Mouse (Mus musculus): ENCODE results near the gene Tmem208.
"Not testable (repeated sequence)": the region's sequence is repeated elsewhere in the genome, so short reads cannot be mapped to it uniquely, and the experiment has no call there.

The Tmem208 gene

GRCm38 (mm10) chr8:105326141-105326672 is at the start of gene Tmem208, which contains the start of gene Lrrc29:
Gene Tmem208, plus strand, starts transcription at chr8:105326354.
Gene Lrrc29, minus strand, starts transcription at chr8:105326278.
- DNase-seq (ENCODE audit: low spot score in 2 of 2), result peak; percentile 94 to 95

GRCm38 (mm10) chr8:105278911-105279334 is 47.2 kb upstream of the Tmem208 start:
- no peak for DNase-seq (ENCODE audit: low spot score in 2 of 2)

GRCm38 (mm10) chr8:105280567-105280966 is 45.6 kb upstream of the Tmem208 start:
- DNase-seq (ENCODE audit: low spot score in 2 of 2), result no peak

- no peak for DNase-seq (ENCODE audit: low spot score in 2 of 2)
Measured at GRCm38 (mm10) chr8:105281821-105282220, 44.3 kb upstream of the Tmem208 start.

GRCm38 (mm10) chr8:105282239-105282638 is 43.9 kb upstream of the Tmem208 start:
- no peak for DNase-seq (ENCODE audit: low spot score in 2 of 2)

- DNase-seq (ENCODE audit: low spot score in 2 of 2), result no peak
Measured at GRCm38 (mm10) chr8:105283074-105283473, 43.1 kb upstream of the Tmem208 start.

GRCm38 (mm10) chr8:105285514-105285913 is 40.6 kb upstream of the Tmem208 start:
- DNase-seq (ENCODE audit: low spot score in 2 of 2), result no peak

- no peak for DNase-seq (ENCODE audit: low spot score in 2 of 2)
Measured at GRCm38 (mm10) chr8:105286907-105287306, 39.2 kb upstream of the Tmem208 start.

GRCm38 (mm10) chr8:105288231-105288630 is 37.9 kb upstream of the Tmem208 start:
- no peak for DNase-seq (ENCODE audit: low spot score in 2 of 2)

GRCm38 (mm10) chr8:105288958-105289732 is 37.0 kb upstream of the Tmem208 start:
- DNase-seq (ENCODE audit: low spot score in 2 of 2), result peak; percentile 89 to 95

- no peak for DNase-seq (ENCODE audit: low spot score in 2 of 2)
Measured at GRCm38 (mm10) chr8:105289805-105290460, 36.2 kb upstream of the Tmem208 start, which contains the start of gene 4931428F04Rik. Gene 4931428F04Rik, minus strand, starts transcription at chr8:105289864.

GRCm38 (mm10) chr8:105290554-105291314 is 35.4 kb upstream of the Tmem208 start:
- peak; percentile 84 to 91 for DNase-seq (ENCODE audit: low spot score in 2 of 2)

GRCm38 (mm10) chr8:105291364-105291763 is 34.8 kb upstream of the Tmem208 start:
- DNase-seq (ENCODE audit: low spot score in 2 of 2), result not testable (repeated sequence)

GRCm38 (mm10) chr8:105291802-105292201 is 34.4 kb upstream of the Tmem208 start:
- not testable (repeated sequence) for DNase-seq (ENCODE audit: low spot score in 2 of 2)

- DNase-seq (ENCODE audit: low spot score in 2 of 2), result no peak
Measured at GRCm38 (mm10) chr8:105292471-105292870, 33.7 kb upstream of the Tmem208 start.

GRCm38 (mm10) chr8:105293405-105293804 is 32.7 kb upstream of the Tmem208 start:
- no peak for DNase-seq (ENCODE audit: low spot score in 2 of 2)

GRCm38 (mm10) chr8:105294776-105295175 is 31.4 kb upstream of the Tmem208 start:
- DNase-seq (ENCODE audit: low spot score in 2 of 2), result no peak

- no peak for DNase-seq (ENCODE audit: low spot score in 2 of 2)
Measured at GRCm38 (mm10) chr8:105295256-105295655, 30.9 kb upstream of the Tmem208 start.

- DNase-seq (ENCODE audit: low spot score in 2 of 2), result peak in 1 of 2 experiments; percentile 33
Measured at GRCm38 (mm10) chr8:105295895-105296573, 30.1 kb upstream of the Tmem208 start, which contains the start of gene Exoc3l. Gene Exoc3l, minus strand, starts transcription at chr8:105296101.

- DNase-seq (ENCODE audit: low spot score in 2 of 2), result peak; percentile 81 to 87
Measured at GRCm38 (mm10) chr8:105297511-105298192, 28.5 kb upstream of the Tmem208 start, which contains the start of gene E2f4. Gene E2f4, plus strand, starts transcription at chr8:105297663.

All from natural killer cell, adult 2 months (primary cell).